Mouse (Mus musculus): ENCODE results near the gene Pars2. TPM values are rescaled to one million over a fixed set of nuclear protein-coding genes. Genes with fewer than 3 reads are reported as not detected.

The Pars2 gene
- total RNA-seq, 2 experiments from 2014 or later, result 0.84 to 1.7 TPM

DNA sequence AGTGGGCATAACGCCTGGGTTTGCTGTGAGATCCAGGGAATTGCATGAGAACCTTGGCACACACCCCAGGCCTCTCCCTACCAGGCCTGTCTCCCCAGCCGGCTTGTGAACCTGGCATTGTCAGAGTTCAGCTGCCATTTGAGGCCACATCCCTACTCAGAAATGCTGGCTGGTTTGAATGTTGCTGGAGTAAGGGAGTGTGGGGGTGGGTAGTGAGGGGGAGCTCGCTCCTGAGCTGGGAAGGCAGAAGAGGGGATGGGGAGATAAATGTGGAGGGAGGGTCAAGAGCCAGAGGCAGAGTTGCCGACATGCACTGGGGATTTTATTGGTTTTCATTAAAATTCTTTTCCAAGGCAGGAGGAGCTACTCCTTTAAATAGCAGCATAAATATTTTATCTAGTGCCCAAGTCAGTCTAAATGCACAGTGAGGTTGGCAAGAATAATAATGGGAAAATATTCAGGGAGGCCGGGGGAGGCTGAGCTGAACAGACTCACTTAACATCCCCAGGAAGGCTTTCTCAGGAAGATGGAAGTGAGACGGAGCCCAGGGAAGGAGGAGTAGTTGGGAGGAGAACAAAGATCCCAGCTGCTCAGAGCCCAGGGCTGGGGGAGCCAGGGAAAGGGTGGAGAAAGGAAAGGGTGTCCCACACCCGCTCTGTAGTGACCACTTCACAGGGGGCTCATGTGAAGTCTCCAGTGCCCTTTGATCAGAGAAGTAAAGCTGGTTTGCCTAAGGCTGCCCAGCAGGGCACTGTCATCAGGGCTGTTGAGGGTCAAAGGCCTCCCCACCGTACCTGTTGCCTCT lies 17.4 kb upstream of the Pars2 start:
- no peak for ATAC-seq (replicated peaks; ENCODE audit: low FRiP score, poor library complexity, severe bottlenecking)

- ATAC-seq (replicated peaks; ENCODE audit: low FRiP score, poor library complexity, severe bottlenecking), result no peak
Measured at GRCm38 (mm10) chr4:106634086-106634479, 16.8 kb upstream of the Pars2 start.

DNA sequence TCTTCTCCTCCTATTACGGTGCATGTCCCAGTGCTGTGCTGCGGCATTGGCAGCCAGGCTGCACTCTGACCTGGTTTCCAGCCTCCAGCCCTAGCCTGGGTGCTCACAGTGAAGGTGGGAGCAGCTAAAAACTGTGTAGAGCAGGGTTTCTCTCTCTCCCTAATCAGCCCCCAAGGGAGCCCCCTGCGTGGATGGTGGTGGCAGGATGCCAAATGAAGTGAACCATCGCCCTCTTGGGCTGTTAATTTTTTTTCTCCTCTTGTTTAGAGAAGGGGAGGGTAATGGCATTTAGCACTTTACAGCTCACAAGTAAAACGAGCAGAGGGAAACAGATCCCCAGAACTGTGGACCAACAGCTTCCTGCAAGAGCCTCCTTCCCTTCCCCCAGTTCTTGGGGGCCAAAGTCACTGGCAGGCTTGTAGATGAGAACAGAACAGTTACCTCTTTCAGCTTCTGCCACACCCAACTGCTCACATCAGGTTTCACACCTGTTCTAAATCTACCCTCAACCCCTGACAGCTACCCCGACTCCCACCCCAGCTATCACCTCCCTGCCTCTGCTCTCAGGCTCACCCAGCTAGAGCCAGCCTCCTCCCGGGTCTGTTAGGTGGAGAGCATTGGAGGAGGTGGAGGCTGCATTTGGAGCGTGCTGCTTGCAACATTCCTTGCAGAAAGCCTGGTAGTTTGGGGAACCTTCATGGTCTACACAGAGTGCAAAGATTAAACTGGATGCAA lies 7.2 kb upstream of the Pars2 start:
- no peak for ATAC-seq (replicated peaks; ENCODE audit: low FRiP score, poor library complexity, severe bottlenecking)

DNA sequence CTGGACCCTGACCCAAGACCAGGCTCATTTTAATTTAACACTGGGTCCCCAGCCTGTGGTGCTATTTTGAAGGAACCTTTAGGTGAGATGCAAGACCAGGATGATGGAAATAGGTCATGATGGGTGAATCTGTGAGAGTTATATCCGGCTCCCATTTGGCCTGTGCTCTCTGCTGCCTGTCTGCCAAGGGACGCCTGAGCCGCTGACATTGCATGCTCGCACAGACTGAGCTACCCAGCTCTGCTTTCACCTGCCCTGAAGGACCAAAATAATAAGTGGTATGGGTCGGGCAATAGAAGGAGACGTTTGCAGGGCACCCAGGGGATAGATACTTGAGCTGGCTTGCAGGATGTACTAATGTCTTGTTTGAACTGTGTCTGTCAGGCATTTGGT lies 6.7 kb upstream of the Pars2 start:
- ATAC-seq (replicated peaks; ENCODE audit: low FRiP score, poor library complexity, severe bottlenecking), result no peak

- no peak for ATAC-seq (replicated peaks; ENCODE audit: low FRiP score, poor library complexity, severe bottlenecking)
Measured at GRCm38 (mm10) chr4:106645797-106646196, 5.1 kb upstream of the Pars2 start.

DNA sequence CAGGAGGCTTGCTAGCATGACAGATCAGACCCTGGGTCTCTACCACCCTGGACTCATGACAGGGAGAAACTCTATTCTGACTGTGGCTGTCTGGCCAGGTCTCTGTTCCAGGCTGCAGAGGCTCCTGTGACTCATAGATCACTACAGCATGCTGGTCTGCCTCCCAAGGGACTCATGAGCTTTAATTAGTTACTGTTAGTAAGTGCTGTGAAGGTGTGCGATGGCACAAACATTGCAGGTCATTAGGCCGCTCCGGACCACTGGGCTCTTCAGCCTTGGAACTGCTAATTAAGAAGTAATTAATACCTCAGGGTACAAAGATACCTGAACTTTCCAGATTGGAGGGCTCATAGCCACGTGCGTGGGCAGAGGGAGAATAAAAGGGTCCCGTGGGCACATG lies 3.7 kb upstream of the Pars2 start:
- ATAC-seq (replicated peaks; ENCODE audit: low FRiP score, poor library complexity, severe bottlenecking), result no peak

GRCm38 (mm10) chr4:106652546-106652945 lies 1.7 kb downstream of the Pars2 start:
- ATAC-seq (replicated peaks; ENCODE audit: low FRiP score, poor library complexity, severe bottlenecking), result no peak

- ATAC-seq (replicated peaks; ENCODE audit: low FRiP score, poor library complexity, severe bottlenecking), result no peak
Measured at GRCm38 (mm10) chr4:106653051-106653450, 2.2 kb downstream of the Pars2 start.

DNA sequence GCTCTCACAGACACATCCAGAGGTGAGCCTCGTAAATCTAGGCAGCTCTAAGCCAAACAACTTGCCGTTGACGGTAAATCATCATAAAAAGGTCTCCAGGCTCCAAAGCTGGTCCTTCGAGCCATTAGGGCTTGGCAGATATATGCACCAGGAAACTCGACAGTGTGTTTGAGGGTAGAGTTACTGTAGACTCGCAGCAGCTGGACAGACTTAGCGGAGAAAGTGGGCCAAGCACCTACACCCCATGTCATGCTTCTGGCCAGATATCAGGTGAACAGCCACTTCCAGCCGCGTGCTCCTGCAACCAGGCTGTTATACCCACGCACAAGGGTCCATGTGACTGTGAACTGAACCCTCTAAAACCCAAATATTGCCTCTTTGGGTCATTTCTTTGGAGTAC lies 4.8 kb downstream of the Pars2 start:
- ATAC-seq (replicated peaks; ENCODE audit: low FRiP score, poor library complexity, severe bottlenecking), result no peak

GRCm38 (mm10) chr4:106663956-106664470 lies 13.1 kb downstream of the Pars2 start:
- no peak for ATAC-seq (replicated peaks; ENCODE audit: low FRiP score, poor library complexity, severe bottlenecking)

GRCm38 (mm10) chr4:106664697-106665096 lies 13.8 kb downstream of the Pars2 start:
- no peak for ATAC-seq (replicated peaks; ENCODE audit: low FRiP score, poor library complexity, severe bottlenecking)

DNA sequence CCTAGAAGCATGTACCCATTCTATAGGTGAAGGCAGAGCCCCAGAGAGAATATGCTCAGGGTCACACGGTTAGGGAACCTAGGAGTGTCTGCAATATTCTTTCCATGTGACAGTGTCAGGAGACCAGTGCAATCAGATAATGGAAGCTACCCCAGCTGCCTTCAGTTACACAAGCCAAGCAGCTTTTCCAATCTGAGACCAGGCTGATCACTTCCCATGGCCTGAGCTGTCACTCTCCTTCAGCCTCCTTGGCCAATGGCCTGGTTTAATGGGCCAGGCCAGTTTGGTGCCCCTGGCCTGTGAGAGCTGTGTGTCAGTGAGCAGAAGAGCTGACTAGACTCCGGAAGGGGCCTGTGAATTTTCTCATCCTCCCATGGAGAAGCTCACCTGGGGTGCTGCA lies 14.4 kb downstream of the Pars2 start:
- no peak for ATAC-seq (replicated peaks; ENCODE audit: low FRiP score, poor library complexity, severe bottlenecking)

DNA sequence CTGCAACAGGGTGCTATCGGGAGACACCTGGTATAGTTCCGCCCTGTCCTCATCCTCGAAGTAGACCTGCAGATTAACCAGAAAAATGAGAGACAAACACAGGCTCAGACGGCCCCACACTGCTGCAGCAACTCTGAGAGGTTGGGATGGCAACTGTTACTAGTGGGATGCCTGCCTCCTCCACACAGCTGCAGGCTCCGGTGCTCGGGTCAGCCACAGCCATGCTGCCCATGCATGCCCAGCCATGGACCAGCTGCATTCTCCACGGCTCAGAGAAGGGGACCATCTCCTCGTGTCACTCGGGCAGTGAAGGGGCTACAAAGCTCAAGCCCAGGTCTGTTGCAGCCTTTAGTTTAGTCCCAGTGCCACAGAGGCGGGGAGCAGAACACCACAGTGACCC lies 14.8 kb downstream of the Pars2 start:
- ATAC-seq (replicated peaks; ENCODE audit: low FRiP score, poor library complexity, severe bottlenecking), result no peak

DNA sequence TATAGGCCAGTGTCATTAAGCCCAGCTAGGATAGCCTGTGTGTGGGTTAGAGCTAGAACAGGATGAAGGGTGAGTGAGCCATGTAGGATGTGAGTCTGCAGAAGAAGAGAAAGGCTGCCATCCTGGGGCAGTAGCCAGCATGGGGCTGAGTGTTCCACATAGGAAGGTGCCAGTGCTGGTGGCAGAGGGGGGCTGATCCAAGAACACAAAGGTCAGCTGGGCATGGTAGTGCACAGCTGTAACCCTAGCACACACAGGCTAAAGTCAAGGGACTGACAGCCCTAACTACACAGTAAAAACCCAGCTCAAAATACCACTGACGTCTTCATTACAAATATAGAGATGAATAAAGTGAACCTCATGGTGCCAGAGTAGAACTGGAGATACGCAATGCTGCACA lies 15.7 kb downstream of the Pars2 start:
- no peak for ATAC-seq (replicated peaks; ENCODE audit: low FRiP score, poor library complexity, severe bottlenecking)

DNA sequence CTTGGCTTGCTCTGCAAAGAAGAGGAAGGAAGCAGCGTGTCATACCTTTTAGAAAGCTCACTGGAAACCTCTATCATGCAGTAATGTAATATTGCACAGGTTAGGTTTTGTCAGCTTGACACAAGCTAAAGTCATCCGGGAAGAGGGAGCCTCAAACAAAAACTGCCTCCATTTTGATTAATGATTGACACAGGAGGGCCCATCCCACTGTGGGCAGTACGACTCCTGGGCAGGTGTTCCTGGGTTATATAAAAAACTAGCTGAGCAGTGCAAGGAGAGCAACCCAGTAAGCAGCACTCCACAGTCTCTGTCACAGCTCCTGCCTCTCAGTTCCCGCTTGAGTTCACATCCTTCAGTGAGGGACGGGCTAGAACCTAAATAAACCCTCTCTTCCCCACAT lies 25.9 kb downstream of the Pars2 start:
- no peak for ATAC-seq (replicated peaks; ENCODE audit: low FRiP score, poor library complexity, severe bottlenecking)

DNA sequence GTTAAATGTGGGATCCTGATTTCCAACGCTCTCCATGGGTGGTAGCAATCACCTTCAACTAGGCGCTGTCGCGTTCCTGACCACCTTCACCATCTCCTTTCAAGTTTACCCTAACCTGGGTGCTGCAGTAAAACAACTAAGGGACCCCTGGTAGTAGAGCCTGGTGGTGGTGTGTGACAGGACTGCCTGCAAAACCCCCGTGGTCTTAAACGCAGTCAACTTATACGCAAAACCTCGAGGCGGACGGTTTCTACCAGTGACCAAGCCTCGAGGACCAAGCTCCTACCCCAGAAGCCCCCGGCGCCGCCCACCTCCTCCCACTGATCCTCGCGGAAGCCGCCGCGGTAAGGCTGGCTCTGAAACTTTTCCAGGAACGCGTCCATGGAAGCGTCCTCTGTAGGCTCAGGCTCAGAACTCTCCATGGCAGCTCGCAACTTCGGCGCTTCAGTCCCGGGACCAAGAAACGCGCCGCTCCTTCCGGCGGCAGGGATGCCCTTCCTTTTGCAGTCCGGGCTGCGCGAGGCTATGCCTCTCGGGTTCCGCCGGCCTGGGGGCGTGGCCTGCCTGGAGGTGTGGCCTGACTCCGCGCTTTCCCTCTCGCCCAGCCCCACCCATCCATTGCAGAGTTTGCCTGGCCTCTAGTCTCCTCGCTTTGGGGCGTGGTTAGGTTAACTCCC lies 27.7 kb downstream of the Pars2 start, which contains the start of gene Ttc4:
TSS of gene Ttc4 (minus strand) at position 503 of the 677 bp plus-strand sequence.
- peak; percentile 98 for ATAC-seq (replicated peaks; ENCODE audit: low FRiP score, poor library complexity, severe bottlenecking)

GRCm38 (mm10) chr4:106679152-106679551 lies 28.3 kb downstream of the Pars2 start:
- peak; percentile 8 for ATAC-seq (replicated peaks; ENCODE audit: low FRiP score, poor library complexity, severe bottlenecking)

GRCm38 (mm10) chr4:106680955-106681354 lies 30.1 kb downstream of the Pars2 start:
- ATAC-seq (replicated peaks; ENCODE audit: low FRiP score, poor library complexity, severe bottlenecking), result no peak

DNA sequence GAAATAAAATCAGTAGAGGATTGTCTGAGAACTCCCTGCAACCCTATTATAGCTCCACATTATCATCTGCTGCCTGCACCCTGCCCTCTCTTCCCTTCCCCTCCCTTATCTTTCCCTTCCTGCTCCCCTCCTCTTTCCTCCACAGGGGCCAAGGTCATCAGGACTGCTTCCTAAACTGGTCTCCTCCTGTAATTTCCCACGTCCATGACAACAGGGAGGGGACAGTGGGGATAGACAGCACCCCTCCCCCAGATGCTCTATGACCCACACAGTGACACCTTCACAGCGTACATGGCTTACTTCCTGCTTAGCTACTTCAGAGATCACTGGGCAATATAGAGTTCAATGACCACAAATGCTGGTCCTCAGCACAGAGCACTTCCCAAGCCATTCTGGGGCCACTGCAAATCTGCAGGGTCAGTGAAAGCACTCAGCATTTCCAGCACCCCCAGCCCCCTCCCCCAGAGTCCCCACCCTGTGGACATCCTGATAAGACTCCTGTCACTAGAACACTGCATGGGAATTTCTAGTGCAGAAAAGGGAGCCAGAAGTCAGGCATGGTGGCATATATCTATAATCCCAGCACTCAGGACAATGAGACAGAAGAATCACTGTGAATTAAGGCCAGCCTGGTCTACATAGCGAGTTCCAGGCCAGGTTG lies 37.9 kb downstream of the Pars2 start:
- no peak for ATAC-seq (replicated peaks; ENCODE audit: low FRiP score, poor library complexity, severe bottlenecking)

- no peak for ATAC-seq (replicated peaks; ENCODE audit: low FRiP score, poor library complexity, severe bottlenecking)
Measured at GRCm38 (mm10) chr4:106693841-106694430, 43.1 kb downstream of the Pars2 start.
